ENCODE assay signal across 25 mouse cellular contexts in the genomic region with DNA sequence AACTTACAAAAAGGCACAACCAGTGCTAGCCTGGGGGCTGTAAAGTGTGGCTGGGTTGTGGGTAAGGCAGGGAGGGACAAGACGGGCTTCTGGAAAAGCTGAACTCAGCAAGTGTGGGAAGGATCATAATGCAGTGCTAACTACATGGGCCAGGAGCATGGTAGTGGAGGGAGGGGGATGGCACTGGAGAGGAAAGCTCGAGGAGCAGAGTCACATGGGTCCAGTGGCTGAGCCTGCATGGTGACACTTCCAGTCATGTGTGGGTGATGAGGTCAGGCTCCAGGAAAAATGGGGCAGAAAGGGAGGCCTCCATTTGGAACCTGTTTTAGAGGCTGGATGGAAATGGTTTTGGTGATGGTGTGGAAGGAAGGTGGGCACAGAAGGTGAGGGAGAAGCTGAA. TPM values are rescaled to one million over a fixed set of nuclear protein-coding genes. Genes with fewer than 3 reads are reported as not detected.
DNase-seq lines count a peak whose midpoint lies in the region; ATAC-seq lines count a peak whose summit lies in the region.
"Had no signal": no experiment of that assay in that cellular context is flagged by ENCODE, and none has a peak within 500 bp of the region (broad histone marks: within the 10 kb centered on the region; RNA-seq: fewer than 3 reads in every experiment).

No protein-coding gene starts in this region.

- DNase-seq in hindbrain, embryonic 10.5 days (ENCODE audit: low spot score): no peak
- peak; percentile 46 for DNase-seq in brain, adult 2 months (ENCODE audit: low read depth, low spot score)
- DNase-seq in midbrain, embryonic 14.5 days: no peak
- no peak for DNase-seq in left cerebral cortex, adult 8-10 months (ENCODE audit: low spot score in 2 of 2)
- DNase-seq: adrenal gland, adult 2 months; cerebellum, postnatal 14 days; kidney, adult 9 months; kidney, postnatal 4 days; layer of hippocampus, adult 9-11 months; liver, embryonic 13.5 days; lung, embryonic 14.5 days; lung, postnatal 36 days; right cerebral cortex, postnatal 14 days; thymus, adult 18-20 months; thymus, postnatal 4 days had no signal

- no peaks in the 10 kb centered on the region for H3K27me3 ChIP-seq in hindbrain, embryonic 12.5 days
- H3K27me3 ChIP-seq in hindbrain, embryonic 10.5 days (ENCODE audit: insufficient read depth, poor library complexity, severe bottlenecking): no peaks in the 10 kb centered on the region
- H3K27me3 ChIP-seq in embryonic facial prominence, embryonic 15.5 days: no peaks in the 10 kb centered on the region
- H3K27me3 ChIP-seq in midbrain, embryonic 14.5 days (ENCODE audit: control insufficient read depth, insufficient read depth, low read length): no peaks in the 10 kb centered on the region
- H3K27me3 ChIP-seq: forebrain, embryonic 15.5 days; limb, embryonic 12.5 days; midbrain, embryonic 12.5 days had no signal

- no peak overlapping the region for H3K4me2 ChIP-seq in hindbrain, embryonic 12.5 days (replicated peaks)
- H3K4me2 ChIP-seq in embryonic facial prominence, embryonic 15.5 days (replicated peaks): no peak overlapping the region
- H3K4me2 ChIP-seq in midbrain, embryonic 14.5 days (ENCODE audit: low read length): no peak overlapping the region
- H3K4me2 ChIP-seq: forebrain, embryonic 15.5 days; heart, embryonic 11.5 days; limb, embryonic 12.5 days; liver, embryonic 13.5 days; lung, embryonic 14.5 days; midbrain, embryonic 12.5 days had no signal

- peaks cover 58% of the 10 kb centered on the region for H3K36me3 ChIP-seq in hindbrain, embryonic 12.5 days
- H3K36me3 ChIP-seq in hindbrain, embryonic 10.5 days: peaks cover 63% of the 10 kb centered on the region
- peaks cover 48% of the 10 kb centered on the region for H3K36me3 ChIP-seq in embryonic facial prominence, embryonic 15.5 days
- peaks cover 60% of the 10 kb centered on the region for H3K36me3 ChIP-seq in midbrain, embryonic 14.5 days (ENCODE audit: control insufficient read depth, insufficient read depth, low read length)
- H3K36me3 ChIP-seq: liver, embryonic 13.5 days had no signal

- H3K4me1 ChIP-seq in hindbrain, embryonic 12.5 days: 0 out of 2 replicates have a peak, but pooled peaks cover 4% of the 10 kb centered on the region
- H3K4me1 ChIP-seq in hindbrain, embryonic 10.5 days (replicated peaks): peaks cover 17% of the 10 kb centered on the region; the same call in 1 of the 2 replicates
- H3K4me1 ChIP-seq in embryonic facial prominence, embryonic 15.5 days: 0 out of 2 replicates have a peak, but pooled peaks cover 4% of the 10 kb centered on the region
- no peaks in the 10 kb centered on the region for H3K4me1 ChIP-seq in midbrain, embryonic 14.5 days (ENCODE audit: control insufficient read depth, insufficient read depth, low read length)
- H3K4me1 ChIP-seq: forebrain, embryonic 15.5 days; limb, embryonic 12.5 days; liver, embryonic 13.5 days; midbrain, embryonic 12.5 days had no signal

- no peaks in the 10 kb centered on the region for H3K9me3 ChIP-seq in hindbrain, embryonic 12.5 days (replicated peaks)
- no peaks in the 10 kb centered on the region for H3K9me3 ChIP-seq in hindbrain, embryonic 10.5 days
- H3K9me3 ChIP-seq in embryonic facial prominence, embryonic 15.5 days (replicated peaks): no peaks in the 10 kb centered on the region
- no peaks in the 10 kb centered on the region for H3K9me3 ChIP-seq in midbrain, embryonic 14.5 days (ENCODE audit: control insufficient read depth, low read length)
- H3K9me3 ChIP-seq: forebrain, embryonic 15.5 days; limb, embryonic 12.5 days; liver, embryonic 13.5 days; midbrain, embryonic 12.5 days had no signal

- H3K4me3 ChIP-seq in hindbrain, embryonic 12.5 days: no peak overlapping the region
- no peak overlapping the region for H3K4me3 ChIP-seq in hindbrain, embryonic 10.5 days
- H3K4me3 ChIP-seq in embryonic facial prominence, embryonic 15.5 days (replicated peaks): no peak overlapping the region
- H3K4me3 ChIP-seq in midbrain, embryonic 14.5 days (replicated peaks; ENCODE audit: low read depth, low read length): no peak overlapping the region
- H3K4me3 ChIP-seq: forebrain, embryonic 15.5 days; limb, embryonic 12.5 days; liver, embryonic 13.5 days; midbrain, embryonic 12.5 days had no signal

- H3K9ac ChIP-seq in hindbrain, embryonic 12.5 days: no peak overlapping the region
- no peak overlapping the region for H3K9ac ChIP-seq in embryonic facial prominence, embryonic 15.5 days
- H3K9ac ChIP-seq in midbrain, embryonic 14.5 days (replicated peaks; ENCODE audit: low read length): no peak overlapping the region
- H3K9ac ChIP-seq: forebrain, embryonic 15.5 days; limb, embryonic 12.5 days; liver, embryonic 13.5 days; lung, embryonic 14.5 days; midbrain, embryonic 12.5 days had no signal

- peak overlapping the region; percentile 3; the same call in 1 of the 2 replicates for H3K27ac ChIP-seq in hindbrain, embryonic 12.5 days
- no peak overlapping the region for H3K27ac ChIP-seq in hindbrain, embryonic 10.5 days
- H3K27ac ChIP-seq in embryonic facial prominence, embryonic 15.5 days (replicated peaks): 0 out of 2 replicates have a peak overlapping the region, but pooled peaks have one; percentile 36
- no peak overlapping the region for H3K27ac ChIP-seq in midbrain, embryonic 14.5 days (replicated peaks; ENCODE audit: low read depth, low read length)
- H3K27ac ChIP-seq: limb, embryonic 12.5 days; liver, embryonic 13.5 days; midbrain, embryonic 12.5 days had no signal

- ATAC-seq in hindbrain, embryonic 12.5 days (ENCODE audit: low FRiP score): no peak
- ATAC-seq in embryonic facial prominence, embryonic 15.5 days (ENCODE audit: insufficient number of reproducible peaks, low FRiP score, low TSS enrichment, low read depth): peak; percentile 49; the same call in 1 of the 2 replicates
- 0 out of 2 replicates have a peak, but pooled peaks have one; percentile 1 for ATAC-seq in midbrain, embryonic 14.5 days (ENCODE audit: low FRiP score, low TSS enrichment)
- ATAC-seq in monocyte, adult 5-6 weeks (replicated peaks; ENCODE audit: insufficient number of reproducible peaks, low FRiP score, low TSS enrichment, poor library complexity, severe bottlenecking): no peak
- ATAC-seq in erythroblast, adult 5-6 weeks (replicated peaks; ENCODE audit: low FRiP score, poor library complexity, severe bottlenecking): no peak
- ATAC-seq: forebrain, embryonic 15.5 days had no signal

- WGBS in hindbrain, embryonic 12.5 days: 51% methylated on average over 2 of the region's 2 CpGs
- 64% methylated on average over 2 of the region's 2 CpGs for WGBS in hindbrain, embryonic 10.5 days
- 39% methylated on average over 2 of the region's 2 CpGs for WGBS in embryonic facial prominence, embryonic 15.5 days
- 56% methylated on average over 2 of the region's 2 CpGs for WGBS in midbrain, embryonic 14.5 days

RNA-seq across cellular contexts. Expression of a gene that starts 13.2 kb away (rescaled TPM):
- polyA plus RNA-seq in hindbrain, embryonic 12.5 days (2016; fragmentation: Nextera tagmentation; extraction: Ambion mirVana): 147 and 151 TPM in 2 replicates
- polyA plus RNA-seq in hindbrain, embryonic 10.5 days (2016; fragmentation: Nextera tagmentation; extraction: Ambion mirVana): 119 and 135 TPM in 2 replicates
- polyA plus RNA-seq in embryonic facial prominence, embryonic 15.5 days (2015; fragmentation: Nextera tagmentation; extraction: Ambion mirVana): 82.1 and 82.5 TPM in 2 replicates
- 183 and 191 TPM in 2 replicates for polyA plus RNA-seq in midbrain, embryonic 14.5 days (2014; fragmentation: Nextera tagmentation; extraction: Ambion mirVana)
- 100 to 1,000 TPM; 218 to 239 (median 228) TPM for total RNA-seq in left cerebral cortex, adult 8-10 months (2022)
- total RNA-seq in monocyte, adult 5-6 weeks (2017): 0.58 TPM in 1 of 3 replicates, not detected in the others
- not detected in 2 replicates for total RNA-seq in erythroblast, adult 5-6 weeks (2015; ENCODE audit: low replicate concordance)
- total RNA-seq in erythroblast, adult 5-6 weeks (2017; ENCODE audit: low replicate concordance): not detected in 2 replicates

RNA-seq across cellular contexts. Expression of a gene that starts 17.0 kb away (rescaled TPM):
- 0.26 and 0.51 TPM in 2 replicates for polyA plus RNA-seq in hindbrain, embryonic 12.5 days (2016; fragmentation: Nextera tagmentation; extraction: Ambion mirVana)
- polyA plus RNA-seq in hindbrain, embryonic 10.5 days (2016; fragmentation: Nextera tagmentation; extraction: Ambion mirVana): 0.50 and 0.93 TPM in 2 replicates
- 2.0 and 2.3 TPM in 2 replicates for polyA plus RNA-seq in embryonic facial prominence, embryonic 15.5 days (2015; fragmentation: Nextera tagmentation; extraction: Ambion mirVana)
- polyA plus RNA-seq in midbrain, embryonic 14.5 days (2014; fragmentation: Nextera tagmentation; extraction: Ambion mirVana): 0.20 and 0.54 TPM in 2 replicates
- 10 to 100 TPM in 1 of 4 experiments, 1 to 10 TPM in 3; 1.2 to 11.7 (median 3.9) TPM for total RNA-seq in left cerebral cortex, adult 8-10 months (2022)
- 23.9 to 28.8 TPM (median 26.8 TPM) in 3 replicates for total RNA-seq in monocyte, adult 5-6 weeks (2017)
- total RNA-seq in erythroblast, adult 5-6 weeks (2015; ENCODE audit: low replicate concordance): 2.1 and 3.8 TPM in 2 replicates
- total RNA-seq in erythroblast, adult 5-6 weeks (2017; ENCODE audit: low replicate concordance): 1.3 and 3.2 TPM in 2 replicates

RNA-seq across cellular contexts. Expression of a gene that starts 25.3 kb away (rescaled TPM):
- 46.0 and 46.2 TPM in 2 replicates for polyA plus RNA-seq in hindbrain, embryonic 12.5 days (2016; fragmentation: Nextera tagmentation; extraction: Ambion mirVana)
- polyA plus RNA-seq in hindbrain, embryonic 10.5 days (2016; fragmentation: Nextera tagmentation; extraction: Ambion mirVana): 50.8 and 57.3 TPM in 2 replicates
- polyA plus RNA-seq in embryonic facial prominence, embryonic 15.5 days (2015; fragmentation: Nextera tagmentation; extraction: Ambion mirVana): 133 and 139 TPM in 2 replicates
- 35.8 and 41.2 TPM in 2 replicates for polyA plus RNA-seq in midbrain, embryonic 14.5 days (2014; fragmentation: Nextera tagmentation; extraction: Ambion mirVana)
- total RNA-seq in left cerebral cortex, adult 8-10 months (2022): 10 to 100 TPM; 45.0 to 48.1 (median 45.5) TPM
- 32.4 to 64.6 TPM (median 53.0 TPM) in 3 replicates for total RNA-seq in monocyte, adult 5-6 weeks (2017)
- 6.3 and 10.4 TPM in 2 replicates for total RNA-seq in erythroblast, adult 5-6 weeks (2015; ENCODE audit: low replicate concordance)
- 2.4 and 6.6 TPM in 2 replicates for total RNA-seq in erythroblast, adult 5-6 weeks (2017; ENCODE audit: low replicate concordance)

RNA-seq across cellular contexts. Expression of a gene that starts 26.7 kb away (rescaled TPM):
- polyA plus RNA-seq in hindbrain, embryonic 12.5 days (2016; fragmentation: Nextera tagmentation; extraction: Ambion mirVana): not detected in 2 replicates
- polyA plus RNA-seq in hindbrain, embryonic 10.5 days (2016; fragmentation: Nextera tagmentation; extraction: Ambion mirVana): not detected in 2 replicates
- 0.05 TPM in 1 of 2 replicates, not detected in the other for polyA plus RNA-seq in embryonic facial prominence, embryonic 15.5 days (2015; fragmentation: Nextera tagmentation; extraction: Ambion mirVana)
- not detected in 2 replicates for polyA plus RNA-seq in midbrain, embryonic 14.5 days (2014; fragmentation: Nextera tagmentation; extraction: Ambion mirVana)
- 1 to 10 TPM; 1.5 to 4.1 (median 2.2) TPM for total RNA-seq in left cerebral cortex, adult 8-10 months (2022)
- 1.8 to 3.3 TPM (median 2.2 TPM) in 3 replicates for total RNA-seq in monocyte, adult 5-6 weeks (2017)
- total RNA-seq in erythroblast, adult 5-6 weeks (2015; ENCODE audit: low replicate concordance): not detected in 2 replicates
- total RNA-seq in erythroblast, adult 5-6 weeks (2017; ENCODE audit: low replicate concordance): not detected in 2 replicates
- total RNA-seq: adrenal gland, adult 2 months; gastrocnemius, adult 18-20 months had no signal
- polyA plus RNA-seq: forebrain, embryonic 15.5 days; heart, embryonic 11.5 days; limb, embryonic 12.5 days; midbrain, embryonic 12.5 days; neural tube, embryonic 11.5 days had no signal

RNA-seq across cellular contexts. Expression of a gene that starts 38.5 kb away (rescaled TPM):
- 37.3 and 37.7 TPM in 2 replicates for polyA plus RNA-seq in hindbrain, embryonic 12.5 days (2016; fragmentation: Nextera tagmentation; extraction: Ambion mirVana)
- polyA plus RNA-seq in hindbrain, embryonic 10.5 days (2016; fragmentation: Nextera tagmentation; extraction: Ambion mirVana): 35.9 and 43.5 TPM in 2 replicates
- 45.2 and 49.4 TPM in 2 replicates for polyA plus RNA-seq in embryonic facial prominence, embryonic 15.5 days (2015; fragmentation: Nextera tagmentation; extraction: Ambion mirVana)
- 39.2 and 69.0 TPM in 2 replicates for polyA plus RNA-seq in midbrain, embryonic 14.5 days (2014; fragmentation: Nextera tagmentation; extraction: Ambion mirVana)
- total RNA-seq in left cerebral cortex, adult 8-10 months (2022): 100 to 1,000 TPM; 196 to 220 (median 207) TPM
- total RNA-seq in monocyte, adult 5-6 weeks (2017): 74.0 to 103 TPM (median 96.6 TPM) in 3 replicates
- total RNA-seq in erythroblast, adult 5-6 weeks (2015; ENCODE audit: low replicate concordance): 10.0 and 14.4 TPM in 2 replicates
- 26.3 and 59.3 TPM in 2 replicates for total RNA-seq in erythroblast, adult 5-6 weeks (2017; ENCODE audit: low replicate concordance)

Comparison
In these comparisons a context has a peak if more than half of its experiments do, and no peak if none do; other contexts are left out.
1. H3K27ac ChIP-seq: peak in hindbrain, embryonic 12.5 days (single experiment) and embryonic facial prominence, embryonic 15.5 days (single experiment); none in hindbrain, embryonic 10.5 days (single experiment) and midbrain, embryonic 14.5 days (single experiment).
2. ATAC-seq: peak in embryonic facial prominence, embryonic 15.5 days (single experiment) and midbrain, embryonic 14.5 days (single experiment); none in hindbrain, embryonic 12.5 days (single experiment), monocyte, adult 5-6 weeks (single experiment) and erythroblast, adult 5-6 weeks (single experiment).